Mouse (Mus musculus) right cerebral cortex, postnatal 36 days (tissue): ENCODE measurements around the gene Otos.

ENCODE experiments used
- DNase-seq, 2 experiments: peaks; one replicate each; pipeline ENCODE4 v3.0.0; 2022; ENCODE audit warnings: low spot score in 2 of 2, mixed read lengths in 1 of 2

The Otos gene

DNA sequence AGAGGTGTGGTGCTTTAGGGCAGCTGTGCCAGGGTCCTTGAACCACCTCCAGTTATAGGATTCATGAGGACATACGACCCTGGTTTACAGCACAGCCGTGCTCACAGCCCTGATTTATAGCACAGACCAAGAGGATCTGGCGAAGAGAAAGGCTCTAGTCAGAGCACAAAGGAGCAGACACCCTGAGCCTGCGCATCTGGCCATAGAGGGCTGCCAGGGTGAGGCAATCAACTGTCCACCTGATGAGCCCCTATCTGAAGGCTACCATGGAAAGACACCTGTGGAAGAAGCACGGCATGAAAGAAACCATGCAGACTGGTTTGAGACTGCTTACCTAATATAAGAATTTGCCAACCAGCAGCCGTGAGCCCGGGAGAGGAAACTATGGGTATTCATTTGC lies 2.0 kb downstream of the Otos start:
- DNase-seq: no peak

DNA sequence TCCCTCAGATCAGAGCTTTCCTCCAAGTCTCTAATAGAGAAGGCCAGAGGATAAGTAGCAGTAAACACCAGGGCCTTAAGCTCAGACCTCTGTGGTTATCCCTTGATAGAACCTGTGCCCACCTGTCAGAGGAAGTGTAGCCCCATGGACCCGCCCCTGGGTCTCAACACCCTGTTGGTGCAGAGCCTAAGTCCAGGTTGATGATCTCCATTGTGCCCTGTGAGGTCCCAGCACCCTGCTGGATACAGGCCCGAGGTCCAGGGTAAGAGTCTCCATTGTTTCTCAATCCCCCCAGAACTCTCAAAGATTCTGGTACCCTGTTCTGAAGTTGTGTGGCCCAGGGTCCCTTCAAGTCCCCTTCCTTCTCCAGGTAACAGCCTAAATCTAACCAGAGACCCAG lies 2.5 kb downstream of the Otos start:
- DNase-seq: no peak

DNA sequence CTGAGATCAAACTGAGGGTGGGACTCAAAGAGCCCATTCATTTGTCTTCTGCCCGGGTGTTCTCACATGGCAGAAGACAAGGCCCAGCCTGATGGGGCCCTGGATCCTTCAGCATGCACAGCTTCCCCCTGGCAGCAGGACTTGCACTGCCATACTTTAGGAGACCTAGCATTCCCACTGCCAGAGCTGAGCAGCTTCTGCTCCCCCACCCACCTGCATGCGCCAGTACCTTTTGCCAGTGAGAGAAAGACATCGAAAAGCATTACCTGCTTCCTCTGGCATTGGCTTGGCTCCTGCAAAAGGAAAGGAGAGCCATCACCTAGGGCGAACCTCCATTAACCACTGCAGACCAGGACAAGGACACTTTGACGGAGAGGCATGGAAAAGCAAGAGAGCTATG lies 3.7 kb downstream of the Otos start:
- no peak for DNase-seq

DNA sequence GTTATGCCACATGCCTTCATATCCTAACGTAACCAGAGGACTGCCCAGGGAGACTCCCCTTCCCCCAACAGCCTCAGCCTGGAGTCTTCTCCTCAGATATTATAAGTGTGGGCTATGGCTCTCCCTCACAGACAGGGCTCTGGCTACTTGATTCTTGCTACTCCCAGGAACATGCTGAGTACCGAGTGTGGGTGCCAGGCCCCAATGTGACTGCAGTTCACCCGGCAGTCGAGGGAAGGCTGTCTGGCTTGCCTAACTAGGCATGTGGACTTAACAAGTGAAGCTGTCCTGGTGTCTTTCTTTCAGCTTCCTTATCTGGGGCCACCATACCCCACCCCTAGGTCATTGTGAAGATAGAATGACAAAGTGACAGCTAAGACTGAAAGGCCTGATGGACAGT lies 5.0 kb downstream of the Otos start:
- DNase-seq: no peak

DNA sequence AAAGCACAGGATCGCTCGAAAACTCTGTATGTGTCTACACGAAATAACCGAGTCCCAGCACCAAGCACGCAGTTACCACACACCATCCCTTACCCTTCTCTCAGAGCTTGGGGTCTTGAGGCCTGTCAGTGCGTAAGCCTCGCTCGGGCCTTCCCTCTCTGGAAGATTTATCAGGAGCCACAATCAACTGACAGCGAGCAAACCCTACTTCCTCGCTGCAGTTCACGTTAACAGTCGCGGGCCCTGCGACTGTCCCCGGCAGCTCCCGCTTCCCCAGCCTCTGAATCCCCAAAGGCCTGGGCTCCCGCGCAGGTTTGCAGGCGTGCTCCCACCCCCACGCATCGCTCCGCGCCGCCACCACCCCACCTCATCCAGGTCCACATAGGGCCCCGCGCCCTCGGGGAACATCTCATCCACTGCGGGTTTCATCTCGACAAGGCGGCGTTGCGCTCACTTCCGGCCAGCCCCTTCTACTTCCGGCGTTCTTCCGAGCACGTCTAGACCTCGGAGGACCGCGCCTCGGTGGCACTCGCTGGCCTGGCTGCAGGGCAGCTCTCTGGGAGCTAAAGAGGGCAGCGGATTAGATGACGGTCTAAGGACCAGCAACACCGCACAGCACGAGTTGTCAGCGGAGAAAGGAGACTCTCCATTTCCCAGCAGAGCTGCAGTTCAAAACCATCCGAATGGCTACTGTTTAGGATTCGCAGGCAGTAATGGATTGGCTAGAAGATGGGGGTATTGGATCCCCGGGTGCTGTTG lies 6.9 kb downstream of the Otos start, which contains the start of gene Cops9:
Cops9 (minus strand) TSS at position 472 of the 759 bp plus-strand sequence.
- peak; percentile 87 to 88 for DNase-seq

DNA sequence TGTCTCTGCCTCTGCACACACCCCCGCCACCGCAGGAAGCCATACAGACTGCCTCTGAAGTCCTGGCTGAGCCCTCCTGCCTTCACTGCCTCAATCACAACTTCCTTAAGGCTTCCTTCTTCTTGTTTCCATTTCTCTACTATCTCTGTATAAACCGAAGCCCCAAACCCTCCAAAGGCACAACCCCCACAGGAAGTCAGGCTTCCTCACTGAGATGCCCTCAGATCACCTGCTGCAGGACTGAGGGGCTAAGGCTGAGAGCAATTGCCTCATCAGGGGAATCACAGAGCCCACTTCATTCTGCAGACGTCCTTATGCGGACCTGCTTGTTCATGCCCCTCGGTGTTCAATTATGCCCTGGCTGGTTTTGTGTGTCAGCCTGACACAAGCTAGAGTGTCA lies 8.2 kb downstream of the Otos start:
- DNase-seq: no peak

DNA sequence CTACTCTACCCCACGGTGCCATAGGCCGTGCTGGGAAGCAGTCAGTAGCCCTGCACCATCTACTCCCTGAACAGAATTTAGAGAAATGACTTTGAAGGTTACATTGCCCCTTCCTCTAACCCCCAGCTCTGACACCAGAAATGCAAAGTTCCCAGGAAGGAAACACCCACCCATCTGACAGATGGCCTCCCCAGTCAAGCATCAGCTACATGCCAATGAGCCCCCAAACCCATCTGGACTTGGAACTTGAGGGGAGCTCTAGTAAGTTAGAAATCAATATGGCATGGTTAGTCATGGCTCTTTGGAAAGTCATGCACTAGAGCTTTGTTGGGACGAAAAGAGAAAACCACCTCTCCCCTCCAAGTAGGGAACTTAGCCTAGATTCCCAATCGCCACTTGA lies 9.9 kb downstream of the Otos start:
- no peak for DNase-seq

DNA sequence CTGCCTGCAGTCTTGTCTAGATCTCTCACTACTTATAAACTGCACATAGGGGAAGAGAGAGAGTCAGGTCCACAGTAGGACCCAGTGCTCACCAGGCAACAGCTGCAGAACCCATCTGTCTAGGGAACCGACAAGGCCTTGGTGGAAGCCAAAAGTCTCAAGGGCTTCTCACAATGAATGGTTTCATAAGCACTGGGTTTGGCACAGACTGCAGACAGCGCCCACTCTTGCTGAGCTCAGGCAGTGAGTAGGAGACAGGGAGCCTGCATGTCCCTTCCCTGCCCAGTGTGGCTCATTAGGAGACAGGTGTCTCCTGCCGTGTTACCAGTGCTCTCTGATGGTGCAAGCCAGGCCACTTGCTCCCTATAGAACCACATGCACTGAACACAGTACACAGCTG lies 10.5 kb downstream of the Otos start:
- DNase-seq: peak; percentile 73 to 79

DNA sequence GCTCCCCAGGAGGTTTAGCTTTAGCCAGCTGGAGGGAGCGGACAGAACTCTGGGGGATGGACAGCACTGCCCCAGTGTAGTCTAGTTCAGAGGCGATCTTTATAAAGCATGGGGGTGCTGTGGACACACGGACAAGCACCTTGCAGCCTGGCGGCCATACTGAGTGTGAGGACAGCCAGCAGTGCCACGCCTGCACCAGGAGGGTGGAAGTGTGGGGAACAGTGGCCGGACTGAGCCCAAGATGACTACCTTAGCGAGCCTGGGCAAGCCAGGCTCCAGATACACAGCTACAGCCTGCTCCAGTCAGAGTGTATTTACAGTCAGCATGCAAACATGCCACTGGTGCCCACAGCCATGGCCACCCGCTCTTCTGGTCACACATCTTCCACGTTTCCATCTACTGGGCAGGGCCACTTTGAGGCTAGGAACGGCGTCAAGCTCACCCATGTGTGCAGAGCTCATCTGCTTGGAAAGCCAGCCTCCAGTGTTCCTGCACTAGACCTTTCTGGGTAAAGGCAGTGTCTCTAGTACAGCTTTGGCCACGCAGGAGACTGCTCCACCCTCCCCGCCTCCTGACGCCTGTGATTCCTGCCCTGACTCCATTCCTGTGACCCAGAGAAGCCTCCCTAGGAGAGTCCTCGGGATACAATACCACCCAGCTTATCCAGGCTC lies 11.0 kb downstream of the Otos start:
- no peak for DNase-seq

DNA sequence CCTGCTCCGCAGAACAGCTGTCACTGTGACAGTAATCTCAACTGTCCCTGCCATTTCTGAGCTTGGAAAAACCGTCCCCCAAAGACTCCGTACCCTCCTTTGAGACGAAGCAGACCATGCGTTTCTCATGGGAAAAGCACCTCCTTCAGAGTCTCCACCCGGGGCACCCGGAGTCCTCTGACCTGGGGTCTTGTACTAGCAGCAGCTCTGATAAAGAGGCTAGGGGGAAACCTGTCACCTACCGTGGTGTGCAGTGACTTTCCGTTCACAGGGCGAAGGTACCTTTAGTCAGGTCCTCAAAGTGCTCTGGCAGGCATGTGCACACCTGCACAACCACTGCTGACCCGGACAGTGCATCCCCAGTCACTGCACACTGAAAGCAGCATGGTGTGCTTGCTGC lies 12.0 kb downstream of the Otos start:
- DNase-seq: no peak

DNA sequence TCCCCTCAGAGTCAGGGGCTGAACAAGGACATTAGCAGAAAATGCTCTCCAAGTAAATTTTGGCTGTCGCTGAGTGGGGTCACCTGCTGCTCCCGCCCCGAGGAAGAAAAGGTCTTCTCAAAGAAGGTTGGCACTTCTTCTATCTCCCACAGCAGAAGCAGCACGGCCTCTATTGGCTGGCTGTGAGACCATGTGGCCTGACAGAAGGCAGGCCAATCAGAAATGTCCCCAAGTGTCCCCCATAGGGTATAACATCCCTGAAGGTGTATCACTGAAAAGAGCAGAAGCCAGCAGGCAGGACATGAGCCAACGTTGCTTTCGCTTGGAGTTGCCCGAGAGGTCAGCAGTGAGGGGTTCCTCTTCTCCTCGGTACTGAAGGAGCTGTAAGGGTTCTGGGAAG lies 12.6 kb downstream of the Otos start:
- DNase-seq: no peak

DNA sequence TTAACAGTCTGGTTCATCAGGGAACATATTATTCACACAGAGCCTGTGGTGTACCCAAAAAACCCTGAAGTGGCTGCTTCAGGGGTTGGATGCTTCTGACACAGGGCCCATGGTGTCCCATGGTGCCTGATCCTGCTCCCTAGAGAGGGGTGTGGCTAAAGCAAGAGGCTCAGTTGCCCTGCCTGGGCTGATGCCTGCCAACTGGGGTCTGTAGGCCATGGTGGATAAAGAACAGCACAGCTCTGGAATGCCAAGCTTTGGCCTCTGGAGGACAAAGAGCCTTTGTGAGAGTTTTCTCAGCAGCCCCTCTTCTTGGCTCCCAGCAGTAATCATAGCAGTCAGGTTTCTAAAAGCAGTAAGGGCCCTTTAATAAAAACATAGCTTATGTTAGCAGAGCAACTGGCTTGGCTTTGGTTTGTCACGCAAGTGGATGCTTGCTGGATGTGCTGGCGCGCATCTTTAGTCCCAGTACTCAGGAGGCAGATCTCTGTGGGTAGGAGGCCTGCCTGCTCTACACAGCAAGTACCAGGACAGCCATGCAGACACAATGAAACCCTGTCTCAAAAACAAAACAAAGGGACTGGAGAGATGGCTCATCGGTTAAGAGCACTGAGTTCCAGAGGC lies 13.6 kb downstream of the Otos start:
- DNase-seq: no peak

DNA sequence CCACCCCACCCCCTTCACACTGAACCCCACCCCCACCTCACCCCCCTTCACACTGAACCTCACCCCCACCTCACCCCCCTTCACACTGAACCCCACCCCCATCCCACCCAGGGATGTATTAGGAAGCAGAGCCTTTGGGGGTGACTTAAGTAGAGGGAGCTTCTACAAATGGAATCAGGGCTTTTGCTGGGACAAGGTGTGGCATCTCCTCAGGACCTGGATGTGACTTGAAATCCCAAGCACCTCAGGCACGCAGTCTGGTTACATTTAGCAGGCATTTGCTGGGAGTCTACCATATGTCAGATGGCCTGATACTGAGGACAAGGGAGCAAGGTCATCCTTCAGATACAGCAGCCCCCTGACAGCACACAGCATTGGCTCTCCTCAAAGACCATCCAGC lies 14.1 kb downstream of the Otos start:
- DNase-seq: no peak

DNA sequence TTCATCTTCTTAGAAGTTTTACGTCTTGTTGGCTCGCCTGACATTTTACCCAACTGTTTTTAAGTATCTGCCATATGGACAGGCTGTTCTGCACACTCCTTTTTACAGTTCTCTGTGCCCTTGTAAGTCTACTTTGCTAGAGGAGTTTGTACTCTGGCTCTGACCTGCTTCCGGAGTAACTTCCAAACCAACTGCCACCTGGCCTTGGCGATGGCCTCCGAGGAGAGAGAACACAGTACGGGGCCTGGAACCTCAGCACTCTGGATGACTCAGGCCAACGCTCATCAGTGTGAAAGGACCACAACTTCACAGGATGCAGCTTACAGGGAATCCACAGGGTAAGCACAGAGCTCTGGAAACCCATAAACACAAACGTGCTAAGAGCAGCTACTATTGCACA lies 14.9 kb downstream of the Otos start:
- no peak for DNase-seq

DNA sequence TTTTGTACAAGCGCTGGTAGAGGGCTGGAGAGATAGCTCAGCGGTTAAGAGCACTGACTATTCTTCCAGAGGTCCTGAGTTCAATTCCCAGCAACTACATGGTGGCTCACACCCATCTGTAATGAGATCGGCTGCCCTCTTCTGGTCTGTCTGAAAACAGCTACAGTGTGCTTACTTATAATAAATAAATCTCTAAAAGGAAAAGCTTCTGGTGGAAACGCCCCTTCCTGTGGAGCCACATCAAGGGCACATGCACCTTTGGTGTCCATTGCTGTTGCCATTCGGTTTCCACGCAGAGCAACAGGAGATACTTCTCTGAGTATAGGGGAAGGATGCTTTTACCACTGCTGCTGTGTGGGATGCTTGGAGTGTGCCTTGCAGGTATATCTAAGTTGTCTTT lies 15.7 kb downstream of the Otos start:
- DNase-seq: no peak

DNA sequence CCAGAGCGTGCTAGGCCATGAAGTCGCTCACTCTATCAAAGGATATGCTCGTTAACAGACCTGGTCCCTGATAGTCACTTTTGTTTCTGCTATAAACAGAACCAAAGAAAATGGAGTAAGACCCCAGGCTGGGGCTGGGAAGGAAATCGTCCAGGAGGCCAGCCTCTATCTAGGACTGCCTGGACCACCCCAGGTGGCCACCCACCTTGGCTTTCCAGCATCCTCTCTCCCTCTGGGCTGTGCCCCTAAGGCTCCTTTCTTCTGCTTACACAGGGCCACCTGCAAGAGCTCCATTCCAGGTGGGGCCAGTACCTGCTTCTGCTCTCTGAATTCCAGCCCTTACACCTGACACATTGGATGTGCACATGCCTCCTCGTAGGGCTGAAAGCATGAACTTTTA lies 16.4 kb downstream of the Otos start:
- DNase-seq: no peak

DNA sequence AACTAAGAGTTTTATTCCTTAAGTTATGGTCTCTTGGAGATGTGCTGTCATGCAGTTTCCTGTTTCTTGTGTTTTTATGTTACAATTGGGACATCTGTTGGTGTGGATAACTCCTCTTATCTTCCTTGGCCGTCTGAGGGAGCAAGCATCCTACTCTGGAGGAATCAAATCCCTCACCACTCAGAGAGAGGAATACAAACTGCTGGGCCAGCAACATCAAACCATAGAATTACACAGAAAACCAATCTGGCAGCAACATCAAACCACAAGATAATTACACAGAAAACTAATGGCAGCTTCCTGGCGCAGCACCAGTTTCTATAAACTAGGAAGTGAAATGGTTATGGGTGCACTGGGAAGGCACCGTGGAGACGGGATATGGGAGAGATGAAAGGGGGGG lies 20.4 kb downstream of the Otos start:
- DNase-seq: no peak

DNA sequence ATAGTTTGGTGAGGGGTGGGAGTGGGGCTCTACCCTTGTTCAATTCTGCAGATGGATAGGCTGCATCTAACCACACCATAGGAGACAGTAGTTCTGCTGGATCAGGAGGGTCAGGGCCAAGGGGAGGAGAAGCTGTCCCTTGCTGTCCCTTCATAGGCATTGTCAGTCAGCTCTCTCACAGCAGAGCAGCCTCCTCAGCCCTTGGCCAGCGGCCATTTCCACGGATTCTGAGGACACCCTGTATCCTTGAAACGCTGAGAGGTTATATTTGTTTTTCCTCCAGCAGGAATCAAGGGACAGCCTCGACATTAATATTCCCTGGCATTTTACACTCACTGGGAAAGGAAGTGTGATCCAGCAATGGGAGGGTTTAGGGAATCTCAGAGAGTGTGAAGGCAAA lies 30.3 kb downstream of the Otos start:
- DNase-seq: no peak

DNA sequence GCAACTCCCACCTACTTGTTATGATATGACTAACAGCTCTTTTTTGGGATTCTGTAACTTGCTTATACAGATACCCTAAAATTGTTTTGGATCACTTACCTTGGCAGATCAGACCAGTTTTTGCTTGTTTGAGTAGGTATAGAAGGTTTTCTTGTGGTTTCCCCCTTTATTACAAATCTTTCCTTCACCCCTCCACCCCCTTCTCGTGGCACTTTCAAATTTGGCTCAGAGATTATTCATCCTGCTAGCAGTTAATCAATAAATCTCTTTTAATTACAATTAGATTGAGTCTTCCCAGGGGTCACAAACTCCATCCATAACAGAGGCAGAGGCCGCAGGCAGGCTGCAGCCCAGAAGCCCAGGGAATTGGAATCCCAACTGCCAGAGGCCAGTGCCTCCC lies 31.2 kb downstream of the Otos start, which contains the start of gene Olfr12:
Olfr12 (plus strand) TSS at position 301 of the 400 bp plus-strand sequence.
- no peak for DNase-seq

DNA sequence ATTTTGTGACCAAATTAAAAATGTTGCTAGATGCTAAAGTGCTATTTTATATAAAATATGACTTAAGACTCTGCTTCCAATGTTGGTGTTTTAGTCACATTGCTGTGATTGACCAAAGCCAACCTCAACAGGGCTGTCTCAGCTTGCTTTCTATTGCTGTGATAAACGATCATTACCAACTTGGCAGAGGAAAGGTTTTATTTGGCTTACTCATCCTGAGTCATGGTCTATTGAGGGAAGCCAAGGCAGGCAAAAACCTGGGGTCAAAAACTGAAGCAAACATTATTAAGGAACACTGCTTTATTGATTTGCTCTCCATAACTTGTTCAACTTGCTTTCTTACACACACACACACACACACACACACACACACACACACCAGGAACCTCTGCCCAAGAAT lies 32.6 kb downstream of the Otos start:
- DNase-seq: no peak

DNA sequence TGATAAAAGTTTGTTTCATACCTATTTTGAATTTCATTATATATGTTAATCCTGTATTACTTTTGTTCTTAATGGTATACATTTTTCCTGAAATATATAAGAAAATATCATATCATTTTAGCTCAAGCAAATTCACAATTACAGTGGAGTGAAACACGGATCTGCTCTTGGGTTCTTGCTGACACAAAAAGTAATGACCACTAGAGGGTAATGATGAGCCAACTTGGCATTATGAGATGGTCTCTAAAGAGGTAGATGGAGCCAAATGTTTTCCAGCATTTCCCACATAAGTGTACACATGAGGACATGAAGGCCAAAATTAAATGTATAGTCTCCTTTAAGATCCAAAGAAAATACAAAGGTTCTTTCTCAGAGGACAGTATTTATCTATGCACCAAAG lies 34.1 kb downstream of the Otos start:
- no peak for DNase-seq

DNA sequence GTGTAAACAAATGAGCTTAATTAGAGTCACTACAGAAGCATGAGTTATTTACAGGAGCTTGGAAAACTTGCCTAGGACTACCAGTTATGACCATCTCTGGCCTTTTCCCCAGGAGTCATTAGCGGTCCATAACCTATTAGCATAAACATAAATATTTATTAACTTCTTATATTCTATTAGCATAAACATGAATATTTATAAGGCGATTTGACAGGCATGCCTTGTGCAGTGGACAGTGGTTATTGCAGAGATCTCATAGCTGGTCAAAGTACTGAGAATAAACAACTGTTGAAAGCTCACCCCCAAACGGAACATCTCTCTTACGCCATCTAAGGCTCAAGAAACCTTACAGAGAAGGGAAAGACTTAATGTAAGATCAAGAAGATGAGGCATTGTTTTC lies 35.5 kb downstream of the Otos start:
- DNase-seq: no peak

DNA sequence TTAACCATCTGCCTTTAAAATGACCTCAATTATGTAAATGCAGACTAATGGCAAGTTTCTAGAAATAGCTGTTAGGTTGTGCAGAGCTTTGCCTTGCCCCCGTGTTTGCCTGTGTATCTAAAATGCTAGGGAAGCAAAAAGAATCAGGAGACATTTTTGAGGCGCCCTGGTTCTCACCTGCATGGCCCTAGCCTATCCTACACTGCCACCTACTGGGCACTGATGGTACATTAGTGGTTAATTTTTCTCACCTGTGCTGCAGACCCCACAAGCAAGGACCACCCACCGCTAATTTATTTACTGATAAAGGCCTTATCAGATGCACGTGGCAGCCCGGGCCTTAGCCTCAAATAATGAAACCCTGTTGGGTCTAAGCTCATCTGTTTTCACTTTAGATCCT lies 37.6 kb downstream of the Otos start:
- peak in 1 of 2 experiments; percentile 22 for DNase-seq
